Mouse (Mus musculus): ENCODE results near the gene Olfr1245.

DNA sequence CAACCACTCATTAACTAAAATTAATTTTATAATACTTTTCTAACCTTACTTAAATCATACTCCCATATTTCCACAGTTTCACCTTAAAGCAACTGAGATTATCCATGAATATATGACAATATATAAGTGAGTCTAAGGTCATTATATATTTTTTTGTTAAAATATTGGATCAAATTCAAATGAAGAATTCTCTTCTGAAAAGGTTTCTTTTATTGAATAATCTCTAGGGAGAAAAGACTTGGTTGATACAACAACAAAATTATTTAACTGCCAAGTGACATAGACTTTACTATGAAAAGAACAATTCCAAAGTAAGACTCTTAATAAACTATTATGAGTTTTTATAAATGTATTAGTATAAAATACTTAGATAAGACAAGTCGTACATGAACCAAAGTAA is 46.9 kb downstream of the Olfr1245 start, which contains the start of gene Olfr1243:
- TF ChIP-seq CTCF (IDR thresholded peaks at IDR 0.05; ENCODE audit: borderline replicate concordance, insufficient read depth, low read length) (no peak), POLR2A (IDR thresholded peaks at IDR 0.05; ENCODE audit: low read depth, low read length) (no peak)
